Mouse (Mus musculus) megakaryocyte progenitor cell, adult 5-6 weeks (primary cell): ENCODE measurements around the gene Mogat2. TPM values are rescaled to one million over a fixed set of nuclear protein-coding genes. Genes with fewer than 3 reads are reported as not detected.

Experiments
- ATAC-seq: replicated peaks from 2 replicates; pipeline ENCODE4 v1.8.0; 2016; ENCODE audit warnings: mild to moderate bottlenecking, moderate TSS enrichment, inconsistent platforms; ENCODE audit not compliant: poor library complexity
- total RNA-seq, 2 experiments: library from RNA; stranded (forward) in 1 of 2; stranded (reverse) in 1 of 2; fragments of 157-497, 149-512 nt in 1 of 2; fragments of 200-1000 nt in 1 of 2; gene quantifications; 2 replicates each; pipeline versions ENCODE4 v1.2.3 to v1.2.4; 2015 to 2017

Gene Mogat2
- total RNA-seq, 2 experiments from 2014 or later, result 8.2 to 9.8 TPM

GRCm38 (mm10) chr7:99169717-99170403, 68.6 kb downstream of the Mogat2 start:
- no peak for ATAC-seq

Other genes with a start within 250 kb of the Mogat2 start
- gene Uvrag, start 97.5 kb downstream of the Mogat2 start, total RNA-seq (2015), result 22.6 and 24.6 TPM in 2 replicates
- 33.9 TPM in 2 replicates for gene Uvrag, start 97.5 kb downstream of the Mogat2 start, total RNA-seq (2017)
- gene Dgat2, start 55.9 kb downstream of the Mogat2 start, total RNA-seq (2015), result 11.4 and 12.2 TPM in 2 replicates
- 8.5 and 12.2 TPM in 2 replicates for gene Dgat2, start 55.9 kb downstream of the Mogat2 start, total RNA-seq (2017)
- gene Map6, start 28.8 kb upstream of the Mogat2 start, total RNA-seq (2015), result 0.56 TPM in 1 of 2 replicates, not detected in the other
- gene Map6, start 28.8 kb upstream of the Mogat2 start, total RNA-seq (2017), result not detected in 2 replicates
- 0.05 TPM in 1 of 2 replicates, not detected in the other for gene Serpinh1, start 114.6 kb upstream of the Mogat2 start, total RNA-seq (2015)
- gene Serpinh1, start 114.6 kb upstream of the Mogat2 start, total RNA-seq (2017), result not detected in 2 replicates
- 0.10 TPM in 1 of 2 replicates, not detected in the other for gene Gdpd5, start 142.8 kb upstream of the Mogat2 start, total RNA-seq (2015)
- gene Gdpd5, start 142.8 kb upstream of the Mogat2 start, total RNA-seq (2017), result 0.08 TPM in 1 of 2 replicates, not detected in the other
- gene Klhl35, start 227.4 kb upstream of the Mogat2 start, total RNA-seq (2015), result 0.79 and 1.0 TPM in 2 replicates
- 1.2 TPM in 2 replicates for gene Klhl35, start 227.4 kb upstream of the Mogat2 start, total RNA-seq (2017)
- gene Rps3, start 245.1 kb upstream of the Mogat2 start, total RNA-seq (2015), result 1,629 and 1,793 TPM in 2 replicates
- gene Rps3, start 245.1 kb upstream of the Mogat2 start, total RNA-seq (2017), result 2,248 and 2,565 TPM in 2 replicates